Mouse (Mus musculus) kidney, adult 18-20 months (tissue): Measurements from ENCODE around the gene Cpt1a.

ENCODE experiments used
- DNase-seq: peaks from one replicate; pipeline ENCODE4 v3.0.0; 2021

Cpt1a gene

DNA sequence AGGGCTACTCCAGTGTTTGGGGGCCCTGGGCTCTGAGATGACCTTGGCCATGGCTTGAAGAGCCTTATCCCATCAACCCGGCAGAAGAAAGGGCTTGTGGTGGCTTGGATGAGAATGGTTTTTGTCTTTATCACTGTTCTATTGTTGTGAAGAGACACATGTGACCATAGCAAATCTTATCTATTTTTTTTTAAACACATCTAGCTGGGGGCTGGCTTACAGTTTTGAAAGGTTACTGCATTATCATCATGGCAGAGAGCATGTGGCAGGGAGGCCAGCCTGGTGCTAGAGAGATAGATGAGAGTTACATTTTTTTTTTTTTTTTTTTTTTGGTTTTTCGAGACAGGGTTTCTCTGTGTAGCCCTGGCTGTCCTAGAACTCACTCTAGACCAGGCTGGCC is 109.8 kb downstream of the Cpt1a start:
- no peak for DNase-seq

DNA sequence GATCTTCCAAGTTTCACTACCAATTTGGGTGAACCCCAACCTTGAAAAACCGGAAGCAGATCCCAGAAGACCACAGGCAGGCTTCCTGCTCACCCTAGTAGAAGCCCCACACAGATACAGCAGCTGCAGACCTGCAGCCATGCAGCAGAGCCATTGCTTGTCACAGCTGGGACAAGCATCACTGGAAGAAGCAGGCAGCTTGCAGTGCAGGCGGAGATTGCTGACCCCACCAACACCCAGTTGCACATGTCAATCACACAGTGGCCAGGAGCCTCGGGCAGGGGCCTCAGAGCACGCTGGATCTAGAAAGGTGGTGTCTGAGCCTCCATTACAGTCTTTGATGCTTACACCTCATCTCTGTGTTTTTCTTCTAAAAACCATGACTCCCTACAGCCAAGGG is 112.0 kb downstream of the Cpt1a start:
- DNase-seq, result no peak

DNA sequence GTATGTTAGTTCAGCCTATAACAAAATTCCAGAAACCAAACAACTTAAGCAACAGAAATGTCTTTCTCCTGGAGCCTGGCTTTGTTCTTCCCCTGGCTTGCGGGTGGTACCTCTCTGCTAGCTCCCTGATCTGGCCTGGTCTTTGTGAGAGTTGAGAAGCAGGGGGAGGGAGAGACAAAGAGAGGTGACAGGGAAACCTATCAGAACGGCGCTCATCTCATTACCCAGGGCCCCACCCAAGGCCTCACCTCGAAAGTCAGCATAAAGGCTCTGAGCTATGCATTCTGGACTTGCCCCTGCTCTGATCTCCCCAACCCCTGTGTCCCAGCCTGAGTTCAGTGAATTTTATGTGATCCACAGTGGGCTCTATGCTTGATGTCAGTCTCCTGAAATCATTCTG is 112.5 kb downstream of the Cpt1a start:
- no peak for DNase-seq
